ENCODE assay signal across 8 mouse cellular contexts in genomic region chr5:76139171-76139671, GRCm38 (mm10). TPM values are rescaled to one million over a fixed set of nuclear protein-coding genes. Genes with fewer than 3 reads are reported as not detected.
DNase-seq lines count a peak whose midpoint lies in the region; ATAC-seq and TF ChIP-seq lines count a peak whose summit lies in the region.

No protein-coding gene starts in this region.

- H3K27me3 ChIP-seq in kidney, embryonic 15.5 days, result no peaks in the 10 kb centered on the region
- H3K27me3 ChIP-seq in heart, embryonic 10.5 days (ENCODE audit: insufficient read depth, poor library complexity, severe bottlenecking), result no peaks in the 10 kb centered on the region
- no peaks in the 10 kb centered on the region for H3K27me3 ChIP-seq in limb, embryonic 14.5 days (ENCODE audit: control insufficient read depth, insufficient read depth, low read length)
- H3K27me3 ChIP-seq in neural tube, embryonic 13.5 days, result no peaks in the 10 kb centered on the region

- H3K9me3 ChIP-seq in kidney, embryonic 15.5 days (replicated peaks), result no peaks in the 10 kb centered on the region
- no peaks in the 10 kb centered on the region for H3K9me3 ChIP-seq in heart, embryonic 10.5 days
- no peaks in the 10 kb centered on the region for H3K9me3 ChIP-seq in limb, embryonic 14.5 days (ENCODE audit: control insufficient read depth, low read length)
- no peaks in the 10 kb centered on the region for H3K9me3 ChIP-seq in neural tube, embryonic 13.5 days

- WGBS in kidney, embryonic 15.5 days, result 42% methylated on average over 7 of the region's 7 CpGs
- WGBS in heart, embryonic 10.5 days, result 38% methylated on average over 7 of the region's 7 CpGs
- 44% methylated on average over 7 of the region's 7 CpGs for WGBS in limb, embryonic 14.5 days
- WGBS in neural tube, embryonic 13.5 days, result 40% methylated on average over 7 of the region's 7 CpGs

- H3K9ac ChIP-seq in kidney, embryonic 15.5 days, result peak overlapping the region; percentile 82
- no peak overlapping the region for H3K9ac ChIP-seq in limb, embryonic 14.5 days (ENCODE audit: low read depth, low read length, severe bottlenecking)
- no peak overlapping the region for H3K9ac ChIP-seq in neural tube, embryonic 13.5 days

- peak overlapping the region; percentile 82 for H3K4me2 ChIP-seq in kidney, embryonic 15.5 days
- H3K4me2 ChIP-seq in limb, embryonic 14.5 days (replicated peaks; ENCODE audit: low read depth, low read length, severe bottlenecking), result peak overlapping the region; percentile 93
- H3K4me2 ChIP-seq in neural tube, embryonic 13.5 days, result peak overlapping the region; percentile 81

- TF ChIP-seq CTCF in bone marrow macrophage, adult 2 months (IDR thresholded peaks at IDR 0.05; ENCODE audit: low read depth, low read length), result no peak

- H3K27ac ChIP-seq in kidney, embryonic 15.5 days, result peak overlapping the region; percentile 100; the same call in 1 of the 2 replicates
- H3K27ac ChIP-seq in bone marrow macrophage, adult 2 months (ENCODE audit: insufficient read depth, low read depth, low read length), result peak overlapping the region; percentile 19; the same call in 1 of the 2 replicates
- H3K27ac ChIP-seq in heart, embryonic 10.5 days, result peak overlapping the region; percentile 98; the same call in 1 of the 2 replicates
- H3K27ac ChIP-seq in limb, embryonic 14.5 days (replicated peaks; ENCODE audit: low read depth, low read length), result peak overlapping the region; percentile 98; the same call in 1 of the 2 replicates
- no peak overlapping the region for H3K27ac ChIP-seq in neural tube, embryonic 13.5 days (replicated peaks)

- H3K4me3 ChIP-seq in kidney, embryonic 15.5 days (replicated peaks), result peak overlapping the region; percentile 70
- no peak overlapping the region for H3K4me3 ChIP-seq in bone marrow macrophage, adult 2 months (ENCODE audit: insufficient read depth, low read length)
- H3K4me3 ChIP-seq in heart, embryonic 10.5 days, result peak overlapping the region; percentile 75
- peak overlapping the region; percentile 64 for H3K4me3 ChIP-seq in limb, embryonic 14.5 days (replicated peaks; ENCODE audit: low read length)
- H3K4me3 ChIP-seq in neural tube, embryonic 13.5 days, result no peak overlapping the region; the same call in 1 of the 2 replicates

- no peak for DNase-seq in kidney, adult 11 months
- no peak for DNase-seq in heart, embryonic 10.5 days (ENCODE audit: low spot score)
- DNase-seq in limb, embryonic 14.5 days (ENCODE audit: low spot score), result peak; percentile 31
- no peak for DNase-seq in testis, postnatal 10 days (ENCODE audit: low spot score)

- H3K36me3 ChIP-seq in kidney, embryonic 15.5 days, result no peaks in the 10 kb centered on the region
- no peaks in the 10 kb centered on the region for H3K36me3 ChIP-seq in heart, embryonic 10.5 days
- H3K36me3 ChIP-seq in limb, embryonic 14.5 days (ENCODE audit: control insufficient read depth, insufficient read depth, low read length), result no peaks in the 10 kb centered on the region
- H3K36me3 ChIP-seq in neural tube, embryonic 13.5 days, result no peaks in the 10 kb centered on the region

- no peak for TF ChIP-seq POLR2A in bone marrow macrophage, adult 2 months (IDR thresholded peaks at IDR 0.05; ENCODE audit: borderline replicate concordance, low read depth, low read length)
- TF ChIP-seq POLR2A in limb, embryonic 14.5 days (IDR thresholded peaks at IDR 0.05; ENCODE audit: borderline replicate concordance, extremely low read depth, insufficient read depth, insufficient read length), result no peak

- no peak for ATAC-seq in kidney, embryonic 15.5 days (replicated peaks; ENCODE audit: low FRiP score)
- ATAC-seq in limb, embryonic 14.5 days (ENCODE audit: low FRiP score, low read depth), result no peak
- ATAC-seq in neural tube, embryonic 13.5 days (ENCODE audit: low read depth), result no peak
- no peak for ATAC-seq in megakaryocyte-erythroid progenitor cell, adult 5-6 weeks (replicated peaks; ENCODE audit: low FRiP score, low TSS enrichment, poor library complexity, severe bottlenecking)

- H3K4me1 ChIP-seq in kidney, embryonic 15.5 days, result peaks cover 15% of the 10 kb centered on the region
- H3K4me1 ChIP-seq in bone marrow macrophage, adult 2 months (ENCODE audit: control insufficient read depth, insufficient read depth, low read length), result peaks cover 43% of the 10 kb centered on the region
- H3K4me1 ChIP-seq in heart, embryonic 10.5 days, result peaks cover 21% of the 10 kb centered on the region
- peaks cover 12% of the 10 kb centered on the region; the same call in 1 of the 2 replicates for H3K4me1 ChIP-seq in limb, embryonic 14.5 days (ENCODE audit: control insufficient read depth, insufficient read depth, low read length)
- peaks cover 22% of the 10 kb centered on the region for H3K4me1 ChIP-seq in neural tube, embryonic 13.5 days (replicated peaks)

RNA-seq across cellular contexts. Expression of gene Srd5a3, which starts 0.8 kb away (rescaled TPM):
- polyA plus RNA-seq in kidney, embryonic 15.5 days (2015; fragmentation: Nextera tagmentation; extraction: Ambion mirVana), result 40.0 and 40.4 TPM in 2 replicates
- polyA plus RNA-seq in bone marrow macrophage, adult 2 months (2012; ENCODE audit: insufficient read depth, insufficient read length, missing spikeins), result 57.3 and 60.0 TPM in 2 replicates
- 31.0 and 32.6 TPM in 2 replicates for polyA plus RNA-seq in heart, embryonic 10.5 days (2016; fragmentation: Nextera tagmentation; extraction: Ambion mirVana)
- 32.0 and 33.6 TPM in 2 replicates for polyA plus RNA-seq in limb, embryonic 14.5 days (2012; rRNA removed)
- 30.7 and 31.6 TPM in 2 replicates for polyA plus RNA-seq in limb, embryonic 14.5 days (2014; fragmentation: Nextera tagmentation; extraction: Ambion mirVana)
- polyA plus RNA-seq in neural tube, embryonic 13.5 days (2015; fragmentation: Nextera tagmentation; extraction: Ambion mirVana), result 17.3 and 17.8 TPM in 2 replicates
- total RNA-seq in megakaryocyte-erythroid progenitor cell, adult 5-6 weeks (2014; fragmentation: Nextera tagmentation), result 15.7 and 21.5 TPM in 2 replicates
- total RNA-seq in megakaryocyte-erythroid progenitor cell, adult 5-6 weeks (2017), result 9.0 and 21.2 TPM in 2 replicates

RNA-seq across cellular contexts. Expression of gene Tmem165, which starts 44.5 kb away (rescaled TPM):
- polyA plus RNA-seq in kidney, embryonic 15.5 days (2015; fragmentation: Nextera tagmentation; extraction: Ambion mirVana), result 97.4 and 104 TPM in 2 replicates
- 56.9 and 60.9 TPM in 2 replicates for polyA plus RNA-seq in bone marrow macrophage, adult 2 months (2012; ENCODE audit: insufficient read depth, insufficient read length, missing spikeins)
- 71.1 and 101 TPM in 2 replicates for polyA plus RNA-seq in heart, embryonic 10.5 days (2016; fragmentation: Nextera tagmentation; extraction: Ambion mirVana)
- polyA plus RNA-seq in limb, embryonic 14.5 days (2012; rRNA removed), result 160 and 185 TPM in 2 replicates
- 147 and 156 TPM in 2 replicates for polyA plus RNA-seq in limb, embryonic 14.5 days (2014; fragmentation: Nextera tagmentation; extraction: Ambion mirVana)
- polyA plus RNA-seq in neural tube, embryonic 13.5 days (2015; fragmentation: Nextera tagmentation; extraction: Ambion mirVana), result 58.6 and 62.3 TPM in 2 replicates
- 40.1 and 49.1 TPM in 2 replicates for total RNA-seq in megakaryocyte-erythroid progenitor cell, adult 5-6 weeks (2014; fragmentation: Nextera tagmentation)
- total RNA-seq in megakaryocyte-erythroid progenitor cell, adult 5-6 weeks (2017), result 44.2 and 72.1 TPM in 2 replicates

Comparison
In these comparisons a context has a peak if more than half of its experiments do, and no peak if none do; other contexts are left out.
1. H3K4me3 ChIP-seq: peak in kidney, embryonic 15.5 days (single experiment), heart, embryonic 10.5 days (single experiment) and limb, embryonic 14.5 days (single experiment); none in bone marrow macrophage, adult 2 months (single experiment) and neural tube, embryonic 13.5 days (single experiment).
2. Peak in every context shown above with its lines, with median percentiles within 50 percentile points of each other: H3K4me2 ChIP-seq.